Mouse (Mus musculus) testis, adult 2 months (tissue): ENCODE measurements at regions not wholly inside any gene's neighbourhood (a gene's known extent, or its start where the extent isn't known, plus 50 kb on each side); places are given as distances from the start of the nearest gene placed in this dataset.

Source experiments
- CTCF ChIP-seq: fragments of 200-500 bp; IDR thresholded peaks from 2 replicates; pipeline ENCODE4 v1.5.1; 2012; ENCODE audit warnings: low read depth, mild to moderate bottlenecking, inconsistent platforms, low read length, moderate library complexity; ENCODE audit not compliant: control insufficient read depth, insufficient read depth, insufficient replicate concordance
- POLR2A ChIP-seq: fragments of 200-500 bp; IDR thresholded peaks from 2 replicates; pipeline ENCODE4 v1.6.1; 2012; ENCODE audit warnings: low read depth, mild to moderate bottlenecking, inconsistent platforms, low read length, moderate library complexity; ENCODE audit not compliant: control insufficient read depth

- TF ChIP-seq CTCF (no peak), POLR2A (no peak)
Observed at GRCm38 (mm10) chr16:51906686-51907085, 124.3 kb upstream of the Cblb start.
